Mouse (Mus musculus) lung, postnatal 0 days (tissue): ENCODE measurements around the gene Ifi47. TPM values are rescaled to one million over a fixed set of nuclear protein-coding genes. Genes with fewer than 3 reads are reported as not detected.

Source experiments
- ATAC-seq: fragments of 200-750 bp; cut with Nextera tagmentation; 2 replicates; pipeline ENCODE4 v1.8.0; 2017; ENCODE audit warnings: moderate library complexity
- DNase-seq: peaks from one replicate; pipeline ENCODE4 v3.0.0-alpha.2; 2016; ENCODE audit warnings: low spot score
- H3K27ac ChIP-seq: fragments of 300-500 bp; sonication (generic); 2 replicates; pipeline ENCODE4 v1.5.1; 2014; ENCODE audit warnings: antibody characterized with exemption, mild to moderate bottlenecking, low read length, mixed read lengths
- H3K27me3 ChIP-seq: fragments of 300-500 bp; sonication (generic); replicated peaks from 2 replicates; pipeline ENCODE4 v1.6.1; 2014; ENCODE audit warnings: low read length, mixed read lengths; ENCODE audit not compliant: insufficient read depth
- H3K36me3 ChIP-seq: fragments of 300-500 bp; sonication (generic); 2 replicates; pipeline ENCODE4 v1.6.1; 2014; ENCODE audit warnings: low read length, mixed read lengths; ENCODE audit not compliant: insufficient read depth
- H3K4me1 ChIP-seq: fragments of 300-500 bp; sonication (generic); 2 replicates; pipeline ENCODE4 v1.6.1; 2014; ENCODE audit warnings: antibody characterized with exemption, low read depth, low read length, mixed read lengths; ENCODE audit not compliant: insufficient read depth
- H3K4me2 ChIP-seq: fragments of 300-500 bp; sonication (generic); replicated peaks from 2 replicates; pipeline ENCODE4 v1.6.1; 2014; ENCODE audit warnings: low read depth, mild to moderate bottlenecking, low read length, moderate library complexity, mixed read lengths
- H3K4me3 ChIP-seq: fragments of 300-500 bp; sonication (generic); 2 replicates; pipeline ENCODE4 v1.5.1; 2014; ENCODE audit warnings: low read depth, low read length
- H3K9ac ChIP-seq: fragments of 300-500 bp; sonication (generic); replicated peaks from 2 replicates; pipeline ENCODE4 v1.6.1; 2014; ENCODE audit warnings: low read depth, mild to moderate bottlenecking
- H3K9me3 ChIP-seq: fragments of 300-500 bp; sonication (generic); 2 replicates; pipeline ENCODE4 v1.6.1; 2016; ENCODE audit warnings: low read length, mixed read lengths
- CTCF ChIP-seq: IDR thresholded peaks from 2 replicates; pipeline ENCODE4 v1.5.1; 2016; ENCODE audit warnings: antibody characterized with exemption, mild to moderate bottlenecking
- EP300 ChIP-seq: IDR thresholded peaks from 2 replicates; pipeline ENCODE4 v1.6.1; 2016; ENCODE audit warnings: antibody characterized with exemption, mild to moderate bottlenecking, control low read depth
- WGBS: fragments of 180-500 bp; shearing (Covaris S2); extraction: QIAGEN DNeasy Blood & Tissue Kit; methylation state at CpG from one replicate; pipeline ENCODE4 v1.1.7; 2014; 5-methylcytosine and 5-hydroxymethylcytosine counted together
- polyA plus RNA-seq: library from polyadenylated mRNA; unstranded; fragments of >200 nt; fragmentation: Nextera tagmentation; extraction: Ambion mirVana; gene quantifications from 2 replicates; pipeline ENCODE4 v1.2.1, GENCODE M21; 2015

Ifi47 gene
- polyA plus RNA-seq, 1 experiment from 2014 or later = 11.7 TPM

- Histone ChIP-seq H3K4me2 (no peak overlapping the region), H3K36me3 (no peaks in the 10 kb centered on the region), H3K9me3 (no peaks in the 10 kb centered on the region), H3K27me3 (no peaks in the 10 kb centered on the region), H3K4me3 (no peak overlapping the region), H3K27ac (no peak overlapping the region), H3K9ac (no peak overlapping the region), H3K4me1 (0 out of 2 replicates have a peak, but pooled peaks cover 10% of the 10 kb centered on the region)
- DNase-seq (no peak), ATAC-seq (no peak)
- WGBS = 82% methylated on average over 3 of the region's 3 CpGs
- no peak for TF ChIP-seq EP300
- TF ChIP-seq CTCF = no peak
These were observed 13.5 kb downstream of the Ifi47 start for GRCm38 (mm10) chr11:49089735-49090507.

DNA sequence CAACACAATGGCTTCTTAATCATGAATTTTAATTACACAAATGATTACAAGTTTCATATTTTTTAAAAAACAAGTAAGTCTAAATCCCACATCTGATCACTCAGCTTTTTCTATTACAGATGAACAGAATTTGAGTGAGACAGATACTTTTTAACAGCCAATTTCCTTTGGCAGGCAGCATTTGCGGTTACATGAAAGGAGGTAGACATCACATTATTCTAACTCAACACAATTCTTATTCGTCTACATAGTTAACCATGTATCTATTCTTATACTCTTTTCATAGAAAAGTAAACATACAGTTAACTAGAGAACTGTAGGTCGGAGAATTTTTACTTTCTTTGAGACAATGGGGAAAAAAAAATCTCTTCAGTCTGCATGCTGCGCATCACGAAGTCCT is 14.2 kb downstream of the Ifi47 start:
- Histone ChIP-seq H3K4me2 (no peak overlapping the region), H3K9ac (no peak overlapping the region), H3K9me3 (no peaks in the 10 kb centered on the region), H3K4me1 (0 out of 2 replicates have a peak, but pooled peaks cover 10% of the 10 kb centered on the region), H3K4me3 (no peak overlapping the region), H3K27me3 (no peaks in the 10 kb centered on the region), H3K27ac (no peak overlapping the region), H3K36me3 (no peaks in the 10 kb centered on the region)
- 73% methylated on average over 5 of the region's 5 CpGs for WGBS
- TF ChIP-seq CTCF (no peak), EP300 (no peak)
- no peak for ATAC-seq
- DNase-seq = no peak

GRCm38 (mm10) chr11:49091171-49091570 is 14.8 kb downstream of the Ifi47 start:
- no peak for DNase-seq
- 0 out of 2 replicates have a peak, but pooled peaks cover 10% of the 10 kb centered on the region for H3K4me1 ChIP-seq
- no peak overlapping the region for H3K27ac ChIP-seq
- H3K27me3 ChIP-seq = no peaks in the 10 kb centered on the region
- no peaks in the 10 kb centered on the region for H3K36me3 ChIP-seq
- H3K4me2 ChIP-seq = no peak overlapping the region
- 57% methylated on average over 4 of the region's 4 CpGs for WGBS
- TF ChIP-seq EP300 (no peak), CTCF (no peak)
- no peak overlapping the region for H3K9ac ChIP-seq
- H3K4me3 ChIP-seq = no peak overlapping the region
- H3K9me3 ChIP-seq = no peaks in the 10 kb centered on the region
- ATAC-seq = no peak

- no peaks in the 10 kb centered on the region for H3K9me3 ChIP-seq
- 0 out of 2 replicates have a peak, but pooled peaks cover 7% of the 10 kb centered on the region for H3K4me1 ChIP-seq
- TF ChIP-seq EP300 = no peak
- no peak for TF ChIP-seq CTCF
- H3K36me3 ChIP-seq = no peaks in the 10 kb centered on the region
- no peak for ATAC-seq
- WGBS = 88% methylated on average over 1 of the region's 1 CpGs
- H3K9ac ChIP-seq = no peak overlapping the region
- no peaks in the 10 kb centered on the region for H3K27me3 ChIP-seq
- no peak overlapping the region for H3K4me2 ChIP-seq
- DNase-seq = no peak
- H3K27ac ChIP-seq = no peak overlapping the region
- H3K4me3 ChIP-seq = no peak overlapping the region
These were observed 15.7 kb downstream of the Ifi47 start for GRCm38 (mm10) chr11:49092053-49092586.

DNA sequence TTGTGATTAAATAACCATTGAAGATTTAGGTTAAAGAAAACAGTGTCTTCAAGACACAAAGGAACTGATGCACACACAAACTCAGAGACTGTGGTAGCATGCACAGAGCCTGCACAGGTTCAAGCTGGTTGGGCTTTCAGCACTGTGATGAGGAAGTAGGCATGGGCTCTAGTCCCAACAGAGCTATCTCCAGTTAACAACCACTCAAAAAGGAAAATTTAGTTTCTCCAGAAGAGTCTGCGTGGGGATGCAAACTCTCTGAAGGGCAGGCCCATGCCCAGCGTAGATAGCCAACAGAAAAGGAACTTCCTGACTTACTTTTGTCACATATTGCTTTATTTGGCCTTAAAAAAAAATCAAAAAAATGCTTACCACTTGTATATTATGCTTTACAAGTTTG is 16.4 kb downstream of the Ifi47 start:
- H3K27ac ChIP-seq = no peak overlapping the region
- no peak for DNase-seq
- WGBS = 63% methylated on average over 2 of the region's 2 CpGs
- H3K9ac ChIP-seq = no peak overlapping the region
- no peak for ATAC-seq
- TF ChIP-seq CTCF (no peak), EP300 (no peak)
- H3K4me2 ChIP-seq = no peak overlapping the region
- no peaks in the 10 kb centered on the region for H3K9me3 ChIP-seq
- no peaks in the 10 kb centered on the region for H3K36me3 ChIP-seq
- H3K27me3 ChIP-seq = no peaks in the 10 kb centered on the region
- no peak overlapping the region for H3K4me3 ChIP-seq
- H3K4me1 ChIP-seq = 0 out of 2 replicates have a peak, but pooled peaks cover 6% of the 10 kb centered on the region

- DNase-seq = no peak
- Histone ChIP-seq H3K9me3 (no peaks in the 10 kb centered on the region), H3K4me3 (no peak overlapping the region), H3K27ac (no peak overlapping the region), H3K4me2 (no peak overlapping the region), H3K4me1 (no peaks in the 10 kb centered on the region), H3K9ac (no peak overlapping the region), H3K27me3 (no peaks in the 10 kb centered on the region), H3K36me3 (no peaks in the 10 kb centered on the region)
- ATAC-seq = no peak
- WGBS = 80% methylated on average over 6 of the region's 6 CpGs
- TF ChIP-seq EP300 = no peak
- TF ChIP-seq CTCF = no peak
These were observed 17.7 kb downstream of the Ifi47 start for GRCm38 (mm10) chr11:49093861-49094660.
